Mouse (Mus musculus) spleen, adult 2 months (tissue): ENCODE measurements around the gene Pts. TPM values are rescaled to one million over a fixed set of nuclear protein-coding genes. Genes with fewer than 3 reads are reported as not detected.
A peak's percentile ranks its signal among the peaks of the same experiment; 100 is the strongest.

Experiments
- DNase-seq, 2 experiments: peaks; one replicate each; pipeline versions ENCODE4 v3.0.0 to v3.0.0-alpha.2; 2012 to 2021; ENCODE audit warnings: low spot score in 2 of 2, low read depth in 1 of 2
- H3K27ac ChIP-seq: fragments of 200-500 bp; 2 replicates; pipeline ENCODE4 v1.5.1; 2012; ENCODE audit warnings: low read length, inconsistent platforms; ENCODE audit not compliant: insufficient read depth
- H3K27me3 ChIP-seq: fragments of 200-500 bp; 2 replicates; pipeline ENCODE4 v1.6.1; 2012; ENCODE audit warnings: mild to moderate bottlenecking, moderate library complexity, low read length, inconsistent platforms; ENCODE audit not compliant: control insufficient read depth, insufficient read depth
- H3K36me3 ChIP-seq: fragments of 200-500 bp; 2 replicates; pipeline ENCODE4 v1.6.1; 2012; ENCODE audit warnings: mild to moderate bottlenecking, low read length, inconsistent platforms; ENCODE audit not compliant: control insufficient read depth, insufficient read depth
- H3K4me1 ChIP-seq: fragments of 200-500 bp; 2 replicates; pipeline ENCODE4 v1.6.1; 2011; ENCODE audit warnings: inconsistent platforms; ENCODE audit not compliant: control insufficient read depth, insufficient read depth, insufficient read length
- H3K4me3 ChIP-seq: fragments of 200-500 bp; 2 replicates; pipeline ENCODE4 v1.5.1; 2011; ENCODE audit warnings: mild to moderate bottlenecking, inconsistent platforms; ENCODE audit not compliant: insufficient read depth, insufficient read length; ENCODE audit errors: extremely low read depth
- CTCF ChIP-seq: fragments of 200-500 bp; IDR thresholded peaks from 2 replicates; pipeline ENCODE4 v1.5.1; 2011; ENCODE audit warnings: mild to moderate bottlenecking, inconsistent platforms; ENCODE audit not compliant: insufficient read depth, insufficient read length, insufficient replicate concordance; ENCODE audit errors: extremely low read depth
- POLR2A ChIP-seq: fragments of 200-500 bp; IDR thresholded peaks from 2 replicates; pipeline ENCODE4 v1.6.1; 2011; ENCODE audit warnings: low read depth, low read length, inconsistent platforms
- WGBS: fragments of 180-500 bp; shearing (Covaris S2); methylation state at CpG from one replicate; pipeline ENCODE4 v1.1.7; 2018; 5-methylcytosine and 5-hydroxymethylcytosine counted together
- polyA plus RNA-seq: library from polyadenylated mRNA; depleted of rRNA; stranded (reverse); fragments of >200 nt; gene quantifications from 2 replicates; pipeline ENCODE4 v1.2.3, GENCODE M21; 2012; rRNA removed

The Pts gene
- 27.8 and 56.4 TPM in 2 replicates for polyA plus RNA-seq

- Histone ChIP-seq H3K36me3 (peaks cover 9% of the 10 kb centered on the region; the same call in 1 of the 2 replicates), H3K27ac (peak within 1 kb of the TSS; percentile 97), H3K4me1 (peaks cover 8% of the 10 kb centered on the region; the same call in 1 of the 2 replicates), H3K27me3 (no peaks in the 10 kb centered on the region), H3K4me3 (peak within 1 kb of the TSS; percentile 96)
- TF ChIP-seq POLR2A (peak; percentile 96), CTCF (peak; percentile 93)
- under 1% methylated on average over 54 of the region's 54 CpGs for WGBS
- peak; percentile 96 to 97 for DNase-seq
Measured at GRCm38 (mm10) chr9:50528293-50528892, at the start of gene Pts. Gene Pts, minus strand, starts transcription at chr9:50528724.

GRCm38 (mm10) chr9:50569599-50570525, 41.3 kb upstream of the Pts start:
- Histone ChIP-seq H3K4me1 (no peaks in the 10 kb centered on the region), H3K27ac (no peak overlapping the region), H3K36me3 (no peaks in the 10 kb centered on the region), H3K27me3 (no peaks in the 10 kb centered on the region), H3K4me3 (no peak overlapping the region)
- no peak for DNase-seq
- TF ChIP-seq POLR2A (no peak), CTCF (no peak)
- 86% methylated on average over 10 of the region's 10 CpGs for WGBS

- no peaks in the 10 kb centered on the region for H3K27me3 ChIP-seq
- H3K27ac ChIP-seq: no peak overlapping the region
- no peak for TF ChIP-seq CTCF
- no peak for TF ChIP-seq POLR2A
- WGBS: 94% methylated on average over 2 of the region's 2 CpGs
- no peaks in the 10 kb centered on the region for H3K4me1 ChIP-seq
- DNase-seq: no peak
- H3K36me3 ChIP-seq: no peaks in the 10 kb centered on the region
- H3K4me3 ChIP-seq: no peak overlapping the region
Measured at GRCm38 (mm10) chr9:50567881-50568280, 39.4 kb upstream of the Pts start.

GRCm38 (mm10) chr9:50567372-50567771, 38.8 kb upstream of the Pts start:
- H3K4me1 ChIP-seq: no peaks in the 10 kb centered on the region
- no peak for DNase-seq
- H3K27me3 ChIP-seq: no peaks in the 10 kb centered on the region
- no peak overlapping the region for H3K27ac ChIP-seq
- TF ChIP-seq POLR2A (no peak), CTCF (no peak)
- no peaks in the 10 kb centered on the region for H3K36me3 ChIP-seq
- no peak overlapping the region for H3K4me3 ChIP-seq
- 63% methylated on average over 4 of the region's 4 CpGs for WGBS

- H3K27ac ChIP-seq: no peak overlapping the region
- 81% methylated on average over 4 of the region's 4 CpGs for WGBS
- no peak for DNase-seq
Measured at GRCm38 (mm10) chr9:50565940-50566339, 37.4 kb upstream of the Pts start.

GRCm38 (mm10) chr9:50565173-50565572, 36.6 kb upstream of the Pts start:
- H3K27me3 ChIP-seq: no peaks in the 10 kb centered on the region
- H3K27ac ChIP-seq: no peak overlapping the region
- DNase-seq: no peak
- TF ChIP-seq CTCF: no peak
- no peaks in the 10 kb centered on the region for H3K4me1 ChIP-seq
- WGBS: 77% methylated on average over 7 of the region's 7 CpGs
- no peak overlapping the region for H3K4me3 ChIP-seq
- H3K36me3 ChIP-seq: no peaks in the 10 kb centered on the region

More at GRCm38 (mm10) chr9:50565940-50566339, 37.4 kb upstream of the Pts start:
- TF ChIP-seq CTCF (no peak), POLR2A (no peak)
- H3K27me3 ChIP-seq: no peaks in the 10 kb centered on the region
- no peaks in the 10 kb centered on the region for H3K4me1 ChIP-seq
- no peak overlapping the region for H3K4me3 ChIP-seq
- no peaks in the 10 kb centered on the region for H3K36me3 ChIP-seq
